Mouse (Mus musculus): ENCODE results near the gene Eci1. TPM values are rescaled to one million over a fixed set of nuclear protein-coding genes. Genes with fewer than 3 reads are reported as not detected.

Gene Eci1
- polyA plus RNA-seq, 1 experiment, result not detected

GRCm38 (mm10) chr17:24474557-24474956, 48.1 kb downstream of the Eci1 start:
- H3K27ac ChIP-seq (ENCODE audit: insufficient read depth, low read depth, low read length), result peak overlapping the region; percentile 75; the same call in 1 of the 2 replicates
- H3K4me3 ChIP-seq (ENCODE audit: insufficient read depth, low read depth, low read length), result no peak overlapping the region
- H3K4me1 ChIP-seq (ENCODE audit: control insufficient read depth, insufficient read depth, low read length), result peaks cover 44% of the 10 kb centered on the region
- WGBS, result 39% methylated on average over 5 of the region's 5 CpGs
- TF ChIP-seq CTCF (IDR thresholded peaks at IDR 0.05; ENCODE audit: insufficient read depth, low read depth, low read length), result no peak
- no peak for TF ChIP-seq POLR2A (IDR thresholded peaks at IDR 0.05; ENCODE audit: insufficient read depth, low read depth, low read length)

GRCm38 (mm10) chr17:24475586-24475985, 49.1 kb downstream of the Eci1 start:
- H3K4me1 ChIP-seq (ENCODE audit: control insufficient read depth, insufficient read depth, low read length), result peaks cover 44% of the 10 kb centered on the region
- H3K27ac ChIP-seq (ENCODE audit: insufficient read depth, low read depth, low read length), result peak overlapping the region; percentile 27; the same call in 1 of the 2 replicates
- 87% methylated on average over 6 of the region's 6 CpGs for WGBS
- no peak overlapping the region for H3K4me3 ChIP-seq (ENCODE audit: insufficient read depth, low read depth, low read length)
- TF ChIP-seq POLR2A (IDR thresholded peaks at IDR 0.05; ENCODE audit: insufficient read depth, low read depth, low read length) (no peak), CTCF (IDR thresholded peaks at IDR 0.05; ENCODE audit: insufficient read depth, low read depth, low read length) (no peak)

- 85% methylated on average over 10 of the region's 10 CpGs for WGBS
- TF ChIP-seq POLR2A (IDR thresholded peaks at IDR 0.05; ENCODE audit: insufficient read depth, low read depth, low read length) (no peak), CTCF (IDR thresholded peaks at IDR 0.05; ENCODE audit: insufficient read depth, low read depth, low read length) (no peak)
- H3K27ac ChIP-seq (ENCODE audit: insufficient read depth, low read depth, low read length), result no peak overlapping the region
- H3K4me3 ChIP-seq (ENCODE audit: insufficient read depth, low read depth, low read length), result no peak overlapping the region
- H3K4me1 ChIP-seq (ENCODE audit: control insufficient read depth, insufficient read depth, low read length), result peaks cover 39% of the 10 kb centered on the region
These were observed 49.8 kb downstream of the Eci1 start for GRCm38 (mm10) chr17:24476022-24476776.

GRCm38 (mm10) chr17:24477053-24477984, 50.9 kb downstream of the Eci1 start:
- H3K27ac ChIP-seq (ENCODE audit: insufficient read depth, low read depth, low read length), result no peak overlapping the region
- 88% methylated on average over 20 of the region's 20 CpGs for WGBS
- peaks cover 32% of the 10 kb centered on the region for H3K4me1 ChIP-seq (ENCODE audit: control insufficient read depth, insufficient read depth, low read length)
- H3K4me3 ChIP-seq (ENCODE audit: insufficient read depth, low read depth, low read length), result no peak overlapping the region
- TF ChIP-seq CTCF (IDR thresholded peaks at IDR 0.05; ENCODE audit: insufficient read depth, low read depth, low read length) (no peak), POLR2A (IDR thresholded peaks at IDR 0.05; ENCODE audit: insufficient read depth, low read depth, low read length) (no peak)

GRCm38 (mm10) chr17:24477985-24478600, 51.7 kb downstream of the Eci1 start:
- 37% methylated on average over 11 of the region's 11 CpGs for WGBS
- Histone ChIP-seq H3K27ac (ENCODE audit: insufficient read depth, low read depth, low read length) (peak overlapping the region; percentile 5; the same call in 1 of the 2 replicates), H3K4me3 (ENCODE audit: insufficient read depth, low read depth, low read length) (peak overlapping the region; percentile 79), H3K4me1 (ENCODE audit: control insufficient read depth, insufficient read depth, low read length) (peaks cover 24% of the 10 kb centered on the region)
- TF ChIP-seq CTCF (IDR thresholded peaks at IDR 0.05; ENCODE audit: insufficient read depth, low read depth, low read length) (no peak), POLR2A (IDR thresholded peaks at IDR 0.05; ENCODE audit: insufficient read depth, low read depth, low read length) (no peak)

GRCm38 (mm10) chr17:24478663-24479380, 52.4 kb downstream of the Eci1 start, which contains the start of gene Mlst8:
Gene Mlst8 (minus strand): TSS chr17:24479078.
- TF ChIP-seq POLR2A (IDR thresholded peaks at IDR 0.05; ENCODE audit: insufficient read depth, low read depth, low read length) (0 out of 2 replicates have a peak, but pooled peaks have one; percentile 48), CTCF (IDR thresholded peaks at IDR 0.05; ENCODE audit: insufficient read depth, low read depth, low read length) (peak; percentile 96)
- Histone ChIP-seq H3K4me3 (ENCODE audit: insufficient read depth, low read depth, low read length) (peak within 1 kb of the TSS; percentile 79), H3K4me1 (ENCODE audit: control insufficient read depth, insufficient read depth, low read length) (peaks cover 20% of the 10 kb centered on the region), H3K27ac (ENCODE audit: insufficient read depth, low read depth, low read length) (peak within 1 kb of the TSS; percentile 90)
- WGBS, result under 1% methylated on average over 48 of the region's 48 CpGs

- H3K4me1 ChIP-seq (ENCODE audit: control insufficient read depth, insufficient read depth, low read length), result peaks cover 14% of the 10 kb centered on the region
- WGBS, result 13% methylated on average over 1 of the region's 1 CpGs
- no peak overlapping the region for H3K27ac ChIP-seq (ENCODE audit: insufficient read depth, low read depth, low read length)
- H3K4me3 ChIP-seq (ENCODE audit: insufficient read depth, low read depth, low read length), result no peak overlapping the region
- TF ChIP-seq POLR2A (IDR thresholded peaks at IDR 0.05; ENCODE audit: insufficient read depth, low read depth, low read length), result no peak
- no peak for TF ChIP-seq CTCF (IDR thresholded peaks at IDR 0.05; ENCODE audit: insufficient read depth, low read depth, low read length)
These were observed 53.0 kb downstream of the Eci1 start for GRCm38 (mm10) chr17:24479431-24479830.
